Mouse (Mus musculus) gastrocnemius, postnatal 25 days (tissue): Measurements from ENCODE around the gene H2-T22. TPM values are rescaled to one million over a fixed set of nuclear protein-coding genes. Genes with fewer than 3 reads are reported as not detected.
A peak's percentile ranks its signal among the peaks of the same experiment; 100 is the strongest.
"Not testable (repeated sequence)": the region's sequence is repeated elsewhere in the genome, so short reads cannot be mapped to it uniquely, and the experiment has no call there.

Source experiments
- DNase-seq: peaks from one replicate; pipeline ENCODE4 v3.0.0; 2022
- long read RNA-seq, 2 experiments: library from polyadenylated mRNA; stranded (forward); transcript quantifications; one replicate each; pipeline ENCODE4 v2.0.0; 2021
- total RNA-seq, 2 experiments: library from RNA; stranded (reverse); gene quantifications; 1 replicate in 1 of 2; 2 replicates in 1 of 2; pipeline ENCODE4 v1.2.3; 2021

Gene H2-T22
- 1 to 10 TPM; 5.8 to 7.2 TPM for total RNA-seq
- long read RNA-seq, experiment 1, partial matches to known transcripts, result 0 of 1 reads
- long read RNA-seq, experiment 1, other reads (novel, unspliced or antisense), result 0 of 1 reads
- long read RNA-seq, experiment 2, partial matches to known transcripts, result 0 of 8 reads
- long read RNA-seq, experiment 2, other reads (novel, unspliced or antisense), result 0 of 8 reads

DNA sequence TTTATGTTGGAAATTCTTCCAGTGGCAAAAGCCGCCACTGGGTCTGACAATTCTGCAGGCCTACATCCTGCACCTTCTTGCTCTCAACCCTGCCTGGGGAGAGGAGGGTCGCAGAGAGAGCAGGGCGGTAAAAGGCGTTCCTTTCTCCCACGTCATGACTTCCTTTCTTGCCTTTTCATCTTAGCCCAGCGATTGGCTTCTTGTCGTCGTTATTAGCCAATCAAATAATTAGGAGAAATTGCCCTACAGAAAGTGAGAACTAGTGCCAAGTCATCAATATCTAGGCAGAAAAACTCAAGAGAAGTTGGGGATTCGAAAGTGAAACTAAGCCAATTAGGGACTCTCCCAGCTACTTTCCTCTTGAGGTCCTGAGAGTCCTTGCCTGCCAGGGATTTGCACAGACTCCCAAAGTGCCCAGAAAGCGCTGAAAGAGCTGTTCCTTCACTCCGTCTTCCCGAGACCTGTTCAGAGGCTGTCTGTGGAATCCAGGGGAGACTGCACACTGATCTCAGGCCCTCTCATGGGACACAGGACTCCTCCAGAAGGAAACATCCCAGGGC, at the start of gene H2-T22, which contains the start of gene Gm6034:
H2-T22 (minus strand) TSS at position 138 of the 560 bp plus-strand sequence.
Gm6034 (plus strand) TSS at position 352 of the 560 bp plus-strand sequence.
- DNase-seq, result peak; percentile 71

DNA sequence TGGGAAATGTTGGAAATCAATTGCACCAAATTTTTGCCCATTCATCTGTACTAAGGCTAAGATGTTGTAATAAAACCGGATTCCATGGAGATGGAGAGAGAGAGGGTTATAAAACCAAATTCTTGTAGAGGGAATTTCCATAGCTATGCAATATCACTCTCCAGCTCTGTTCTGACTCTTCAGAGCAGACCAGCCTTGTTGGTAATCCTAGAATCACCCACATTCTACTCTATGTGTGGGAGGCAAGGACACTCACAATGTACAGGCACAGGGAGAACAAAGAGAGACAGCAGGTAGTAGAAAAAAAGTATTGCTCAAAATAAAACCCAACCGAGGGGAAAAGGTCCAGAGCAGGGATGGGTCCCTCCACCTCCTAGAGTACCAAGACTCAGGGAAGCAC, 49.4 kb upstream of the H2-T22 start:
- not testable (repeated sequence) for DNase-seq

DNA sequence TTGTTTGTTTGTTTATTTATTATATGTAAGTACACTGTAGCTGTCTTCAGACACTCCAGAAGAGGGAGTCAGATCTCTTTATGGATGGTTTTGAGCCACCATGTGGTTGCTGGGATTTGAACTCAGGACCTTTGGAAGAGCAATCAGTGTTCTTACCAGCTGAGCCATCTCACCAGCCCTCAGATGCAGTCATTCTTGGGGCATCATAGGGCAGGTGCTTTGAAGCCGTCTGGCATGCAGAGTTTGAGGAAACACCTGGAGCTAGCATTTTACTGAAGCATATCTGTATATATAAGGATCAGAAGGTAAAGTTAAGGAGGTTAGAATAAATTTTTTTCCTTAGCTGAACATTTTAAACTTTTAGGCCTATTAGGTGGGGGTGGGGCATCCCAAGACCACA, 43.4 kb upstream of the H2-T22 start:
- DNase-seq, result not testable (repeated sequence)

DNA sequence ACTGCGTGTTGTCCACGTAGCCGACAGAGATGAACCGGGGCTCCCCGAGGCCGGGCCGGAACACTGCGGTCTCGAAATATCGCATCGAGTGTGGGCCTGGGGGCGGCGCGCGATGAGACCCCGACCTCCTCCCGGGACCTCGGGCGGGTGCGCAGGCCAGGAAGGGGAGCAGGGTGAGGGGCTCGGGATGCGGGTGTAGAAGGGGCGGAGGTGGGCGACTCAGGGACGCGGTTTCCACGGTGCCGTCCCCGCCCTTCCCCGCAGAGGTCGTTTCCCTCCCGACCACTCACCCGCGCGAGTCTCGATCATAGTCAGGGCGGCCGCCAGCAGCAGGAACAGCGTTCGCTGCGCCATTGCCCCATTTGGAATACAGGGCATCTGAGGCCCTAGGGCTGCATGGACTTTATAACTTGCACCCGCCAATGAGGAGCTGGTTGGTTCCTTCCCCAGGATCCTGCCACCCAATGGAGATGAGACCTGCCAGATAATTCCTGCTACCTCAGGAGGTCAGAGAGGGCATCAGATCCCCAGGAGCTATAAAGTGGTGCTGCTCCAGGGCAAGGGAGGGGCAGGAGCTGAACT, 41.4 kb upstream of the H2-T22 start:
- DNase-seq, result no peak

DNA sequence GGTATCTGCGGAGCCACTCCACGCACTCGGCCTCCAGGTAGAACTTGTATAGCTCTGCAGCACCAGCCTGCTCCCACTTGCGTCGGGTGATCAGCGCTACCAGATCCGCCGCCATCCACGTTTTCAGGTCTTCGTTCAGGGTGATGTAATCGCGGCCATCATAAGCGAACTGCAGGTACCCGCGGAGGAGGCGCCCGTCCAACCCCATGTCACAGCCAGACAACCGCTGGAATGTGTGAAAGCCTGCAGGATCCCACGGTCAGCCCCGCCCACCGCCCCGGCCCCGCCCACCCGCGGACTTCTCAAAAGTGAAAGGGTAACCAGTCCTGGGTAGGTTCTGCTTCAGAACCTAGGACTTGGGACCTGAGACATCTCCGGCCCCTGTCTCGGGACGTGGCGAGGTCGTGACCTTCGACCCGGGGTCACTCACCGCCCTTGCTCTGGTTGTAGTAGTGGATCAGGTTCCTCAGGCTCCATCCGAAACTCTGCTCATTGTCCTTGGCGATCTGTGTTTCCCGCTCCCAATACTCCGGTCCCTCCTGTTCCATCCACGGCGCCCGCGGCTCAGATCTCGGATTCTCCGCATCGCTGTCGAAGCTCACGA, 40.8 kb upstream of the H2-T22 start:
- no peak for DNase-seq

DNA sequence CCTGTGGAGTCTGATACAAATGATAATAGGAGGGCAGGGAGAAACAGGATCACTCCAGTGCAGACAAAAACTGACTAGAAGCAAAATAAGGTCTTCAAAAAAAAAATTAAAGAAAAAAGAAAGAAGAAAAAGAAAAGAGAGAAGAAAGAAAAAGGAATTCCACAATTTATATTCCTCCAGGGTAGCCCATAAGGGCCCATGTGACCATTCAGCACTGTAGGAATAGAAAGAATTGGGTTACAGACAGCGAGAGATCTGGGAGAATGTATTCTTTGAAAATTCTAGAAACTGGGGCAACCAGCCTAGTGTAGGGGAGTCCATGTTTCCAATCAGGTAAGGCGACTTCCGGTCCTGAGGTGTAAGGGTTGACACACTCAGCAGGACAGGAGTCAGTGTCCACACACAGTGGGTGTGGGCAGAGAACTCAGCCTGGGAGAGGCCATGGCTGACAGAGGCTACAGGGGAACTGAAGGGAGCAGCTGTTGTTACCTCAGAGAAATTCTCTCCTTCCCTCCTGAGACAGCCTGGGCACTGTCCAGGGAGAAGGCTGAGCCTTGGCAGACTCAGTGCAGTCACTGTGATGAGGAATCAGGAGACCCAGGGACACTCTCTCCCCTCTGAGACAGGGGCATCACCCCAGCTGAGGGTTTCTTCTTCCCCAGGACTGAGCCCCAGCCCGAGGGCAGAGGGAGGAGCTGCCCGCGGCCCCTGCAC, 40.1 kb upstream of the H2-T22 start:
- DNase-seq, result not testable (repeated sequence)

DNA sequence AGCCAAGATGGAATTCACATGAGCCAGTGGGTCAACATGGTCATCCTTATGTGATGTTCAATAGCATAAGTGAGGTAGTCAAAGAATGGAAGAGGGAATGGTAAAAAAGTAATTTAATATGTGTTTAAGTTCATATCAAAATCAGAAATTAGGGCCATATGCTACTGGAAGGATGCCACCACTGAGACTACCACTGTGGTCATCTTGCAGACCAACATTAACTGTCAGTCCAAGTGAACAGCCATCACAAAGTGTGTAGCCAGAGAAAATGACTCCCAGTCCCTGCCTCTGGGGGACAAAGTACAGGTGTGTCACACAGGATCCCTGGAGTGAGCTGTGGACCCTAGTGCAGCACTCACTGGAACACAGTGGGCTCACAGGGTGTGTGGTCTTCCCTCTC, 39.4 kb upstream of the H2-T22 start:
- DNase-seq, result not testable (repeated sequence)

DNA sequence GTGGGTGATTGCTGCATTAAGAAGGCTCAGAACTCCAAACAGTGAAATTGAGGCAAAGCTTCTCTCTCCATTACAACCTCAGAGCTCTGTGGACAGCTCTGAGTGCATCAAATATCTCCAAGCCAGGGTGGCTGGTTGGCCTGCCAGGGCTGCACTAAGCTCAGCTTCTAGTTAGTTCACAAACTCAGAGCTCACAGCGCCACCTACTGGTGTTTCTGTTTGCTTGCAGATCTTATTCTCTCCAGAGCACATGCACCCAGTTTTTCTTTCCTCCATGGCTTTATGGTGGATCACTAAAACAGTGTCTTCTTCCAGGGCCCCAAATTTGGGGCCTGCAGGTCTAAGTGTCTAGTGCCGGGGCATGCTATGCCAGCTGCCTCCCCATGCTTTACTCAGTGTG, 18.3 kb upstream of the H2-T22 start:
- peak; percentile 63 for DNase-seq

DNA sequence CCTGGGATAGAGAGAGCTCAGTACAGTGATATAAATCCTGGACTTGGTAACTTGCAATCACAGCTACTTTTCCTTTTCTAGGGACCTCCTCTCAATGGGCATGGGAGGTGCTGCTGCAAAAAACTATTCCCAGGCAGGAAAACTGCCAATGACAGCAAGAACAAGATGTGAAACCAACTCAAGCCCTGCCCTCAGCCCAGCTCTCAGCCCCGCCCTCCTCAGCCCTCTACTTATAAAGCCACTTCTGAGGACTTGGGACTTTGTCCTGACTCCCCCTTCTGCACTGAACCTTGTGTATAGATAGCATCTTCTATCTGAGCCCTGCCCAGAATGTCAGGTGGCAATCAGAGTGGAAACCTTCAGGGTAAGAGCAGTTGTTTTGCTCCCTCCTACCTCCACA, 15.8 kb upstream of the H2-T22 start, which contains the start of gene Gm11127:
Gm11127 (minus strand) TSS at position 10 of the 400 bp plus-strand sequence.
- DNase-seq, result not testable (repeated sequence)

DNA sequence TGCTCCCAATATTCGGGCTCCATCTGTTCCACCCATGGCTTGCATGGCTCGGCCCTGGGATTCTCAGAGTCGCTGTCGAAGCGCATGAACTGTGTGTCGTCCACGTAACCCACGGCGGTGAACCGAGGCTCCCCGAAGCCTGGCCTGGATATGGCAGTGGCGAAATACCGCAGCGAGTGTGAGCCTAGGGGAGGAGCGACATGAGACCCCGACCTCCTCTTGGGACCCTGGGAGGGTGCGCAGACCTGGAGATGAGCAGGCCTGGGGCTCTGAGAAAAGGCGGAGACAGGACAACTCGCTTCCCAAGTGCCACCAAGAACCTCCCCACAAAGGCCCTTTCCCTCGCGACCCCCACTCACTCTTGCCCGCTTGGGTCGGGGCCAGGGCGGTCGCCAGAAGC, 15.4 kb upstream of the H2-T22 start:
- not testable (repeated sequence) for DNase-seq

DNA sequence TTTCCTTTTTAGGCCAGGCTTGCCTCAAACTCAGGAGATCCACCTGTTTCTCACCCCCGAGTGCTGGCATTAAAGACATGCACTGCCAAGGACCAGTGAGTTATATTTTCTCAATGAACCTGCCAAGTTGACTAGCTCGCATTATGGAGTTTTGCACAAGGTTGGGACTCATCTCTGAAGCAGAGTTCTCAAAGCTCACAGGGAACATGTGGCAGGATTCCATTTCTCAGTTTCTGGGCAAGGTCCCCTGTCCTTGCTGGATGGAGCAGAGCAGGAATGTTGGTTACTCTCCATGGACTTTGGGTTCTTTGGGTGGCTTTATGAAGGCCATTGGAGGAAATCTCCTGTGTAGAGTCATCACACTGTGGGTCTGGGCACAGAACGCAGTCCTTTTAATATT, 739 bp upstream of the H2-T22 start:
- no peak for DNase-seq

DNA sequence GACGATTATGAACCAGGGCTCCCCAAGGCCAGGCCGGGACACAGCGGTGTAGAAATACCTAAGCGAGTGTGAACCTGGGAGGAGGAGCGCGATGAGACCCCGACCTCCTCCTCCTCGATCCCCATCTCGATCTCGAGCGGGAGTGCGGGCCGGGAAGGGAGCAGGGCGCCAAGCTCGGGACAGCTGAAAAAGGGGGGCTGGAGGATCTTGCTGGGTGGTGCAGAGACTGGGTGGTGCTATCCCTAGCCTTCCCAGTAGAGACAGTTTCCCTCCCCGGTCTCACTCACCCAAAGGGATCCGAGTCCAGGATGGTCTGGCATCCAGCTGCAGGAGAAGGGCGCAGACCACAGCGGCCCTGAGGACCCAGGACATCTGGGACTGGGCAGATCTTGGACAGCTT, 492 bp downstream of the H2-T22 start:
- not testable (repeated sequence) for DNase-seq

DNA sequence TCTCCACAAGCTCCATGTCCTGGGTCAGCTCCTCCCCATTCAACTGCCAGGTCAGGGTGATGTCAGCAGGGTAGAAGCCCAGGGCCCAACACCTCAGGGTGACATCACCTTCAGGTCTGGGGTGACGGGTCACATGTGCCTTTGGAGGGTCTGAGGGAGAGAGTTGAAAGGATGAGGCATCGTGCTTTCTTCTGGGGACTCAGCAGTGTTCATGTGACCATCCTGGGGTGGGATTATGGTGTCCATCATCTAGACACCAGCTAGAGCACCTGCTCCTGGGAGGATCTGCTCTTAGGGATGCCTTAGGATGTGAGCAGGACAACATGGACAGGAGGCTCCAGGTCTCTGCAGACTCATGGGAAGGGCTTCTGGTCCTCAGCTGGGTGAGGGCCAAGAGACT, 1.9 kb downstream of the H2-T22 start:
- not testable (repeated sequence) for DNase-seq

DNA sequence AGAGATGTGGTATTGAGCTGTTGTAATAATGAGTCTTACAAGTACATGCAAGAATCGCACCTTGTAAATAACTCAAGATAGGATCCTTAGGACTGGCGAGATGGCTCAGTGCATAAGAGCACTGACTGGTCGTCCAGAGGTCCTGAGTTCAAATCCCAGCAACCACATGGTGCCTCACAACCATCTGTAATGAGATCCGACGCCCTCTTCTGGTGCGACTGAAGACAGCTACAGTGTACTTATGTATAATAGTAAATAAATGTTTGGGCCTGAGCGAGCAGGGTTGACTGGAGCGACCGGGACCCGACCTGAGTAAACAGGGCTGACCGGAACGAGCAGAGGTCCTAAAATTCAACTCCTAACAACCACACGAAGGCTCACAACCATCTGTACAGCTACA, 6.4 kb downstream of the H2-T22 start:
- DNase-seq, result not testable (repeated sequence)

DNA sequence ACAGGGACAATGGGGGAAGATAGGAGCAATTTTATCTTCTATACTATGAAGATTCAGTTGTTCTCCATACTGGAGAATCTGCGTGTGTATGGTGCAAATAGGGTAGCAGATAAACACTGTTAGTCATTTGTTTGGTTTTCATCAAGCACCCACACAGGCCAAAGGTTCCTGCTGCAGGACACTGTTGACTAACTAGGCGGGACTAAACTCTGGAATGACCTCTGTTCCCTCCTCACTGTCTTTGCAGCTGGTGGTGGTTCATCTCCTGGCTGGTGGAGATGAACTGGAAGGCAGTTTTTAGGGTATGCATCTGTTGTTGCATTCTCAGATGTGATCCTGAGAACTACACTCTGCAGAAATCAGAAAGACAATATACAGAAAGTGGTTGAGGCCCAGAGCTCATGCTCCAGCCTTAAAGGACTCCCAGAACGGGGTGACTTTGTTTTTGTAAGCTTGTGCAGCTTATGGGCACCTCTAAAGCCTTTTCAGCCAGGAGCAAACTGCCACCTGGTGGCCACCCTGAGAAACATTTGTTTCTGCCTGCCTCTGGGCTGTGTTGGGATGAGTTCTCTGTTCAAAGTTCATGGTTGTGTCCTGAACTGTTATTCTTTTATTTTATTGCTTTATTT, 7.4 kb downstream of the H2-T22 start:
- peak; percentile 29 for DNase-seq

DNA sequence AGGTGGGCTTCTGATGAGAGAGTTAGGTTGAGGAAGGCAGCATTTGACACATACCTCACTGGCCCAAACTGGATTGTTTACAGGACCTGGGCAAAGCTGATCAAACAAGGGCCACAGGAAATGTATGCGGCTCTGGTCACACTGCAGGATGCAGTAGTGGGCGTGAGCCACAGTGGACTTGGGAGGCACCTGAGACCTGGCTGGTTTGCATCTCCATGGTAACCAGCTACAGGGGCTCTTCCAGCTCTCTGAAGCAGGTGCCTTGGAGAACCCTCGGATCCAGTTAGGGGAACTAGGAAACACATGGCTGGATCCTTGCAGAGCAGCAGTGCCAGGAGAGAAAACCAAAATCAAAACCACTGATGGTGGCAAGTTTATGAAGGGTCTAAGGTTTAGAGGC, 8.0 kb downstream of the H2-T22 start:
- not testable (repeated sequence) for DNase-seq

DNA sequence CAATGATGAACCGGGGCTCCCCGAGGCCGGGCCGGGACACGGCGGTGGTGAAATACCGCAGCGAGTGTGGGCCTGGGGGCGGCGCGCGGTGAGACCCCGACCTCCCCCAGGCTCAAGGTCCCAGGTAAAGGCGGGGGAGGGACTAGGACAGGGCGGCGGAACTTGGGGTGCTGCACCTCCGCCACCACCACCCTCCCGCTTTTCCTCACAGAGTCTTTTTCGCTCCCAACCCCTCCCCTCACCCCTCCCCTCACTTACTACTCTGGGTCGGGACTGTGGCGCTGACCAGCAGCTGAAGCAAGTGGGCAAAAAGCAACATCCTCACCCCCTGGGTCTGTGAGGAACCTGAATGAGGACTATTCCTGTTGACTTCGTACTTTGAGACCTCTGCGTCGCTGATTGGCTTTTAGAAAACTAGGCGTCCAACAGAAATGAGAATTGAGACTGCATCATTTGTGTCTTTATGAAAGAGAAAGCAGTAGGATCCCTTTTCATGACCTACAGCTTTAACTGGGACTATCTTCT, 10.1 kb downstream of the H2-T22 start, which contains the start of gene H2-T23:
H2-T23 (minus strand) TSS at position 505 of the 525 bp plus-strand sequence.
- DNase-seq, result peak; percentile 39

DNA sequence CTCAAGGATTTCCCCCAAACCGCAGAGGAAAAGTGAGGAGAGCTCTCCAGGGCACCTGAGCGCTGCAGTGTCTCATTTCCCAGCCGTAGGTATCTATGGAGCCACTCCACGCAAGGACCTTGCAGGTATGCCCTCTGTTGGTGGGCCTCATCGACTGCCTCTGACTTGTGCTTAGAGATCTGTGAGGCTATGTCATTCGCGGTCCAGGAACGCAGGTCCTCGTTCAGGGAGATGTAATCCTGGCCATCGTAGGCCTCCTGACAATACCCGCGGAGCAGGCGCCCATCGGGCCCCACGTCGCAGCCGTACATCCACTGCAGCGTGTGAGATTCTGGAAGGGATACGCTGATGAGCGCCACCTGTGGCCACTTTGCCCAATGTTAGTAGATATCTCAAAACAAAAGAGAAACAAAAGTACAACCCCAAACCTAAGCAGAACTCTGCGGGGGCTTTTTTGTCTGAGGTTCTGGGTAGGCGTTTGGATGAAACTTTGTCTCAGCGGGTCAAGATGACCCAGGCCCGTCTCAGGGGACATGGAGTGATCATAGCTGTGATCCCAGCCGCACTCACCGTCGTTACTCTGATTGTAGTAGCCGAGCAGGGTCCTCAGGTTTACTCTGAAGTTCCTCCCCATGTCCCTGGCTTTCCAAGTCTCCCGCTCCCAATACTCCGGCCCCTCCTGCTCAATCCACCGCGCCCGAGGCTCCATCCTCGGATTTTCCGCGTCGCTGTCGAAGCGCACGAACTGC, 10.8 kb downstream of the H2-T22 start:
- DNase-seq, result peak; percentile 20

DNA sequence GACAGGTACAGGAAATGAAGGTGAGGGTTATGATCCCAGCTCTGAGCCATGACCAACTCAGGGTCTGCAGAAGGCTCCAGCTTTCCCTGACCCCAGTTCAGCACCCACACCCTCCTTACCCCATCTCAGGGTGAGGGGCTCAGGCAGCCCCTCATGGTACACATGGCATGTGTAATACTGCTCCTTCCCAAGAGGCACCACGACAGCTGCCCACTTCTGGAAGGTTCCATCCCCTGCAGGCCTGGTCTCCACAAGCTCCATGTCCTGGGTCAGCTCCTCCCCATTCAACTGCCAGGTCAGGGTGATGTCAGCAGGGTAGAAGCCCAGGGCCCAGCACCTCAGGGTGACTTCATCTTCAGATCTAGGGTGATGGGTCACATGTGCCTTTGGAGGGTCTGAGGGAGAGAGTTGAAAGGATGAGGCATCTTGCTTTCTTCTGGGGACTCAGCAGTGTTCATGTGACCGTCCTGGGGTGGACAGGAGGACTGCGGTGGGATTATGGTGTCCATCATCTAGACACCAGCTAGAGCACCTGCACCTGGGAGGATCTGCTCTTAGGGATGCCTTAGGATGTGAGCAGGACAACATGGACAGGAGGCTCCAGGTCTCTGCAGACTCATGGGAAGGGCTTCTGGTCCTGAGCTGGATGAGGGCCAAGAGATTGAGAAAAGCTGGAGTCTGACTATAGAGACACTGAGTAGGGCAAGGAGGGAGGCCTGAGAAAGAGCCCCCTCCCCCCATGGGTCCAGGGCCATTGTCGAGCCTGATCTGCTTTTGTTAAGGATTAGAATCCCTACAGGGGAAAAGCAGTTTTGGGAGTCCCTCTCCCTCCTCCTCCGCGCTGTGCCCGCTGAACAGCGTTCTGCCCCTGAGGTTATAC, 11.6 kb downstream of the H2-T22 start:
- not testable (repeated sequence) for DNase-seq
